Mouse (Mus musculus): ENCODE data around the gene AI413582. TPM values are rescaled to one million over a fixed set of nuclear protein-coding genes. Genes with fewer than 3 reads are reported as not detected.

Gene AI413582
- polyA plus RNA-seq, 1 experiment from 2014 or later, result 9.4 TPM

DNA sequence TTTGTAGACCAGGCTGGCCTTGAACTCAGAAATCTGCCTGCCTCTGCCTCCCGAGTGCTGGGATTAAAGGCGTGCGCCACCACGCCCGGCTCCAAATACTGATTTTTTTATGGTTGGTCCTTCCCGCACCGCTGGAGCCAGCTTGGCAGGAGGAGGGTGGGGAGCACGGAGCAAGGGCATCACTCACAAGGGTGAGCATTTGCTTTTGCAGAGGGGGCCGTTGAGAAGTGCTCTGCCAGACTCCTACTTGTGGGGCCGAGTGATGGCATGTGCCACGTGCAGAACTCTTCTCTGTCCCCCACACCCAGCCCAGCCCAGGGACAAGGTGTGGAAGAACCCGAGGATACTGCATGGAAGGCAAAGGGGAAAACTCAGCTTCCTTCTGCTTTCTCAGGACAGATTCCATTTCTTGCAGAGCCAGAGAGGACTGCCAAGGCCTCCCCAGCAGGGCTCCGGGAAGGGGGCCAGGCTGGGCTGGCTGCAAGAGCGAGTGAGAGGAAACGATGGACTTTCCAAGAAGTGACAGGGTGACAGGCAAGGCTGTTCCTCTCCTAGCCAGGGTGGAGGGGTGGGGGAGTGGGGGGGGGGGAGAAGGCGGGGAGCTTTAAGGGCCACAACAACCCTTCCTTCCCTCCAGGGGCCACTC, 9.0 kb upstream of the AI413582 start:
- 90% methylated on average over 16 of the region's 16 CpGs for WGBS
- peaks cover 59% of the 10 kb centered on the region for H3K36me3 ChIP-seq

DNA sequence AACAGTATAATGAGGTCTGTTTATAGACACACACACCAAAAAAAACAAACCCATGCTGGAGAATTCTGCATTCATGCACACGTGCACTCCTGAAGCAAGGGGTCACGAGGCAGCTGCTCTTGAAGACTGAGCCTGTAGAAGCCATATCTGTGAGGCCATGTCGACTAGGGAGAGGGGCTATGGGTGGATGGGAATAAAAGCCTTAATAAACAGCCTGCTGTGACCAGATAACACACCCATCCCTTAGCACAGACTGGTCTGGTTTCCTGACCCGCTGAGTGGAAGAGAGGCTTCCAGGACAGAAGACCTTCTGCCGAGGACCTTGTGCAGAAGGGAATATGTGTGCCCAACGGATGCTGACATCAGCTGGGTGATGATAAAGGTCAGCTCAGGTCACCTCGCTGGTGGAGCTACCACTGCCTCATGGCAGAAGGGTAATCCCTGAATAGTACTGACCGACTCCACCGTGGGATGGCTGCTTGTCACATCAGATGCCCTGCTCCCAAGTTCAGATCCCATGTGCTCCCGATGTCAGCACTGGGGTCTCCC, 8.3 kb upstream of the AI413582 start:
- Histone ChIP-seq H3K27me3 (ENCODE audit: low read depth, poor library complexity, severe bottlenecking) (no peaks in the 10 kb centered on the region), H3K27ac (no peak overlapping the region), H3K36me3 (peaks cover 51% of the 10 kb centered on the region), H3K9me3 (replicated peaks) (no peaks in the 10 kb centered on the region), H3K4me3 (no peak overlapping the region), H3K4me1 (peaks cover 18% of the 10 kb centered on the region)
- DNase-seq (ENCODE audit: low spot score), result no peak
- WGBS, result 89% methylated on average over 10 of the region's 10 CpGs

More for the DNA sequence above, 9.0 kb upstream of the AI413582 start:
- H3K27ac ChIP-seq, result no peak overlapping the region
- no peak for DNase-seq (ENCODE audit: low spot score)
- H3K9me3 ChIP-seq (replicated peaks), result no peaks in the 10 kb centered on the region
- no peaks in the 10 kb centered on the region for H3K27me3 ChIP-seq (ENCODE audit: low read depth, poor library complexity, severe bottlenecking)
- peaks cover 18% of the 10 kb centered on the region for H3K4me1 ChIP-seq
- H3K4me3 ChIP-seq, result no peak overlapping the region

- no peaks in the 10 kb centered on the region for H3K27me3 ChIP-seq (ENCODE audit: low read depth, poor library complexity, severe bottlenecking)
- no peak for DNase-seq (ENCODE audit: low spot score)
- peaks cover 26% of the 10 kb centered on the region for H3K4me1 ChIP-seq
- H3K27ac ChIP-seq, result no peak overlapping the region
- no peaks in the 10 kb centered on the region for H3K9me3 ChIP-seq (replicated peaks)
- 77% methylated on average over 8 of the region's 8 CpGs for WGBS
- peaks cover 30% of the 10 kb centered on the region for H3K36me3 ChIP-seq
- H3K4me3 ChIP-seq, result no peak overlapping the region
These were observed 5.8 kb upstream of the AI413582 start for GRCm38 (mm10) chr17:27571315-27571714.

DNA sequence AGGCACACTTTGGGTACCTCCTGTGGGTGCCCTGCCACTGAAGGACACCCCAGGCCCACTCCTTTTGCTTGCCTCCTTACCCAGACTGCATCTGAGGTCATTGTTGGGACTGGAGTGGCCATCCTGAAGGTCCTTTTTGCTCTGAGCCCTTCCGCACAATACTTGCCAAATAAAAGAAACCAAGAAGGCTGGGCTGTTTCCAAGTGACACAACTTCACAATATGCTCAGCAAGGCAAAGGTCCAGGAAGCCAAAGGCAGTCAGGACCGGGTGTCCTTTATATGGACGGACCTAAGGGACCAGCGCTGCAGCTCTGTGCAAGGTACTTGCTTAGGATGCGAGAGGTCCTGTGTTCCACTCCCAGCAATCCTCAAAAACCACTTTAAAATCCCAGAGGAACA, 2.7 kb upstream of the AI413582 start:
- WGBS, result 90% methylated on average over 5 of the region's 5 CpGs
- DNase-seq (ENCODE audit: low spot score), result no peak

GRCm38 (mm10) chr17:27565942-27566267, 349 bp upstream of the AI413582 start:
- H3K27ac ChIP-seq, result peak overlapping the region; percentile 79
- no peaks in the 10 kb centered on the region for H3K9me3 ChIP-seq (replicated peaks)
- H3K36me3 ChIP-seq, result peaks cover 29% of the 10 kb centered on the region
- H3K4me3 ChIP-seq, result peak overlapping the region; percentile 66
- WGBS, result 1% methylated on average over 13 of the region's 13 CpGs
- H3K27me3 ChIP-seq (ENCODE audit: low read depth, poor library complexity, severe bottlenecking), result no peaks in the 10 kb centered on the region
- peaks cover 40% of the 10 kb centered on the region for H3K4me1 ChIP-seq
- no peak for DNase-seq (ENCODE audit: low spot score)

More for the DNA sequence above, 2.7 kb upstream of the AI413582 start:
- Histone ChIP-seq H3K9me3 (replicated peaks) (no peaks in the 10 kb centered on the region), H3K4me1 (peaks cover 32% of the 10 kb centered on the region), H3K27ac (no peak overlapping the region), H3K27me3 (ENCODE audit: low read depth, poor library complexity, severe bottlenecking) (no peaks in the 10 kb centered on the region), H3K36me3 (peaks cover 17% of the 10 kb centered on the region), H3K4me3 (no peak overlapping the region)

DNA sequence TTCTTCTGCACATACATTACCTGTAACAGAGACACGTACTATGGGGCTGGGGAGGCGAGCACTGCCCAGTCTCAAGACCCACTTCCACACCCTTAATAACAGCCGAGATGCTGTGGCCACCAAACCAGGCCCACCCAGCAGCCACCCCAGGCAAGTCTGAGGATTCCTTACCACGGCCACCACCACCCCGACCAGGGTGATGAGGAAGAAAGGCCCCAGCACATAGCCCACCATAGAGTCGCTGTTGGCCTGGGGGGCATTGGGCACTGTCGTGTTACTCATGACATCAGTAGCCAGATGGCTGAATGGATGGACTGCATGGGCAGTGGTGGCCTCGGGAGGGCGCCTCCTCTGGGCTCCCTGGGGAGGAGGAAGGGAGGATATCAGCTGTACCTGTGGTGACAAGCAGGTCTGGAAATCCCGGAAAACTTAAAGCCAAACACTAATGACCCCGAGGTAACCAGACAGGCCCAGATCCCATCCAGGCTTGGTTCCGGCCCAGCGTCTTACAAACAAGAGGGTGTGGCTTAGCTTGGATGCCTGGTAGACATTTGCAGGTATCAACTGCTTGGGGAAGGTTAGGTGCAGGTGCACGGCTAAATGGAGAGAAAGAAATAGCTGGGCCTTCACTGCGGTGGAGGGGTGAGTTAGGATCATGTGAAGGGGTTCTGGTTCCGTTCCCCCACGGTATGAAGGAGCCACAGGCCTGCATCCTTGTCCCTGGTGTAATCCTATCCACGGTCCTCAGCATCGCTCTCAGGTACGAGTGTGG, 979 bp downstream of the AI413582 start:
- no peaks in the 10 kb centered on the region for H3K27me3 ChIP-seq (ENCODE audit: low read depth, poor library complexity, severe bottlenecking)
- H3K9me3 ChIP-seq (replicated peaks), result no peaks in the 10 kb centered on the region
- peak overlapping the region; percentile 79 for H3K27ac ChIP-seq
- peaks cover 43% of the 10 kb centered on the region for H3K36me3 ChIP-seq
- H3K4me1 ChIP-seq, result peaks cover 53% of the 10 kb centered on the region
- WGBS, result 10% methylated on average over 20 of the region's 20 CpGs
- peak; percentile 70 for DNase-seq (ENCODE audit: low spot score)
- peak overlapping the region; percentile 66 for H3K4me3 ChIP-seq

GRCm38 (mm10) chr17:27563771-27564244, 1.7 kb downstream of the AI413582 start:
- Histone ChIP-seq H3K4me3 (no peak overlapping the region), H3K4me1 (peaks cover 60% of the 10 kb centered on the region), H3K36me3 (peaks cover 50% of the 10 kb centered on the region), H3K9me3 (replicated peaks) (no peaks in the 10 kb centered on the region), H3K27me3 (ENCODE audit: low read depth, poor library complexity, severe bottlenecking) (no peaks in the 10 kb centered on the region), H3K27ac (no peak overlapping the region)
- 46% methylated on average over 7 of the region's 7 CpGs for WGBS
- DNase-seq (ENCODE audit: low spot score), result no peak

DNA sequence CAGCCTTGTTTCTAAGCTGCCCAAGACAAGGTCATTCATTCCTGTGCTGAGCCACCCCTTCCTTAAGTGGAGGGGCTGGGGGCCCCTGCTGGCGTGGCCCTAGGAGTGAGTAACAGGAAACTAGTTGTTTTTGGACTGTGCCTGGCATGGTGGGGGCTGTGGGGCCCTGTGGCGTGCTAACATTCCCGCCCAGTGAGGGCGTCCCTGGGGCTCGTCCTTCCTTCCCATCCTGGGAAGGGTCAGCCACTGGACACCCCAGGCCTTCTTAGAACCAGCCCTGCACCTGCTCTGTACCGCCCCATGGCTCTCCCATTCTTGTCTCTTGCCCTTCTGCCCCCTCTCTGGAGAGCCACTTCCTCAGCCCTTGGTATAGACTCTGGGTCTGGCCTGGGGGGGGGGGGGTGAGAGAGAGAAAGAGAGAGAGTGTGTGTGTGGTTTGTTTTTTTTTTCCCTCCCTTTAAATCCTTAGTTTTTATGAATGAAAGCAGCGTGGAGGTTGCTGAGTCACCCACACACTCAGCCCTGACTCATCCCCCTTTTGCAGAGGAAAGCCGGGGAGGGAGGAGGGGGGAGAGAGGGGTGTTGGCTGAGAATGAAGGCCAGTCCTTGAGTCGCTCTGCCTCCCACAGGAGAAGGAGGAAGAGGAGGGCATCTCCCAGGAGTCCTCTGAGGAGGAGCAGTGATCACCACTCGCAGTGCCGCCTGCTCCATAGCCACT, 3.6 kb downstream of the AI413582 start:
- 0 out of 2 replicates have a peak overlapping the region, but pooled peaks have one; percentile 4 for H3K27ac ChIP-seq
- no peaks in the 10 kb centered on the region for H3K27me3 ChIP-seq (ENCODE audit: low read depth, poor library complexity, severe bottlenecking)
- H3K36me3 ChIP-seq, result peaks cover 50% of the 10 kb centered on the region
- no peaks in the 10 kb centered on the region for H3K9me3 ChIP-seq (replicated peaks)
- WGBS, result 70% methylated on average over 10 of the region's 11 CpGs
- H3K4me3 ChIP-seq, result no peak overlapping the region
- DNase-seq (ENCODE audit: low spot score), result no peak
- H3K4me1 ChIP-seq, result peaks cover 69% of the 10 kb centered on the region

- Histone ChIP-seq H3K27ac (no peak overlapping the region), H3K9me3 (replicated peaks) (no peaks in the 10 kb centered on the region), H3K4me3 (0 out of 2 replicates have a peak overlapping the region, but pooled peaks have one; percentile 98), H3K36me3 (peaks cover 50% of the 10 kb centered on the region), H3K4me1 (peaks cover 63% of the 10 kb centered on the region), H3K27me3 (ENCODE audit: low read depth, poor library complexity, severe bottlenecking) (no peaks in the 10 kb centered on the region)
- DNase-seq (ENCODE audit: low spot score), result no peak
- 90% methylated on average over 13 of the region's 13 CpGs for WGBS
These were observed 4.6 kb downstream of the AI413582 start for GRCm38 (mm10) chr17:27560926-27561480.

- Histone ChIP-seq H3K27ac (peak overlapping the region; percentile 99; the same call in 1 of the 2 replicates), H3K9me3 (replicated peaks) (no peaks in the 10 kb centered on the region), H3K36me3 (peaks cover 50% of the 10 kb centered on the region), H3K27me3 (ENCODE audit: low read depth, poor library complexity, severe bottlenecking) (no peaks in the 10 kb centered on the region), H3K4me1 (peaks cover 64% of the 10 kb centered on the region), H3K4me3 (peak overlapping the region; percentile 98)
- DNase-seq (ENCODE audit: low spot score), result no peak
- 78% methylated on average over 12 of the region's 12 CpGs for WGBS
These were observed 6.0 kb downstream of the AI413582 start for GRCm38 (mm10) chr17:27559596-27559995.

DNA sequence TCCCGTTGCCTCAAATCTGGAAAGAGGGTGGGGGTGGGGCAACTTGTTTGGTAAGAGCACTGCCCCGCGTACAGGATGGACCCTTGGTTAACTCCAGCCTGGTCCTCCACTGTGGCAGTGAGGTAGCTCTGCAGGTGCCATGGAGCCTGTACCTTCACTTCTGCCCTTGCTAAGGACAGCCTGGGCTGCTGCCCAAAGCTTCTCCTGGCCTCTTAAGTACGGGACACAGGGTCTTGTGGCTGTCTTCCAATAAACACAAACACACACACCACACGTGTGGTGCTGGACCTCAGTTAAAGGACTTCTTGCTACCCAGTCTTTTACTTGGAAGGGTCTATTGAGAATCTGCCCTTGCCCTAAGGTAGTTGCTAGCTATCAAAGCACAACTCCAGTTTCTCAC, 6.7 kb downstream of the AI413582 start:
- no peak for DNase-seq (ENCODE audit: low spot score)
- Histone ChIP-seq H3K36me3 (peaks cover 43% of the 10 kb centered on the region), H3K9me3 (replicated peaks) (no peaks in the 10 kb centered on the region), H3K4me1 (peaks cover 64% of the 10 kb centered on the region), H3K27ac (peak overlapping the region; percentile 99), H3K27me3 (ENCODE audit: low read depth, poor library complexity, severe bottlenecking) (no peaks in the 10 kb centered on the region), H3K4me3 (peak overlapping the region; percentile 98)
- 11% methylated on average over 5 of the region's 5 CpGs for WGBS

- Histone ChIP-seq H3K27me3 (ENCODE audit: low read depth, poor library complexity, severe bottlenecking) (no peaks in the 10 kb centered on the region), H3K9me3 (replicated peaks) (no peaks in the 10 kb centered on the region), H3K4me1 (peaks cover 66% of the 10 kb centered on the region), H3K36me3 (peaks cover 38% of the 10 kb centered on the region), H3K4me3 (peak overlapping the region; percentile 98), H3K27ac (peak overlapping the region; percentile 99)
- DNase-seq (ENCODE audit: low spot score), result peak; percentile 61
- WGBS, result 3% methylated on average over 14 of the region's 14 CpGs
These were observed 7.5 kb downstream of the AI413582 start for GRCm38 (mm10) chr17:27557927-27558661.

Measured in limb, embryonic 10.5 days (tissue).